Mouse (Mus musculus) mouse embryonic stem cell (cell line): ENCODE results near the gene Fabp6.

Experiments used
- in situ Hi-C, 2 experiments: fragments of 300-500 bp; cut with MboI; formaldehyde crosslinking; loops; 1 replicate in 1 of 2; 3 replicates in 1 of 2; pipeline ENCODE4 v1.14.3; 2019 to 2020; ENCODE audit warnings: low sequenced_read_pairs in 2 of 2, low pct_unique_long_range_greater_than_20kb in 1 of 2, mixed read lengths in 1 of 2; ENCODE audit not compliant: unreplicated experiment in 1 of 2

The Fabp6 gene

DNA sequence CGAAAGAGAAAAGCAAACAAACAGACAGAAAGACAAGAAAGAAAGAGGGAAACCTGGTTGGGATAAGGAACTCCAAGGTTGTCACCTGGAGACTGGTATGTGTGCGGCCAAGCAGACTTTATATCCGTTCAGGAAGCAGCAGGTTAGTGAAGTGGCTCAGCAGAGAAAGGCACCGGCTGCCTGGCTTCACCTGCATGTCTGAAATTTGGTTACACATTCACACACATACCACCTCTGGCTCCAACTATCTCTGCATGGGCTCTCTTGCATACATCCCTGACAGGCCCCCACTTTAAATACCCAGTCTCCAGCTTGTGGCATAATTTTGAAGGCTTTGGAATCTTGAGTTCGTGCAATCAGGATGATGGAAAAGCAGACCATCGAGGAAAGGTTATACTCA lies 4.5 kb upstream of the Fabp6 start:
- in situ Hi-C loops = no loop called here

GRCm38 (mm10) chr11:43604891-43605290 lies 3.6 kb upstream of the Fabp6 start:
- in situ Hi-C loops = no loop called here

- in situ Hi-C loops = no loop called here
Measured at GRCm38 (mm10) chr11:43604207-43604606, 2.9 kb upstream of the Fabp6 start.

GRCm38 (mm10) chr11:43589530-43590072 lies 11.7 kb downstream of the Fabp6 start:
- in situ Hi-C loops = no loop called here

- in situ Hi-C loops = no loop called here
Measured at GRCm38 (mm10) chr11:43586324-43587090, 14.8 kb downstream of the Fabp6 start, which contains the start of gene 4933415A04Rik. Gene 4933415A04Rik (plus strand): TSS chr11:43587040.

DNA sequence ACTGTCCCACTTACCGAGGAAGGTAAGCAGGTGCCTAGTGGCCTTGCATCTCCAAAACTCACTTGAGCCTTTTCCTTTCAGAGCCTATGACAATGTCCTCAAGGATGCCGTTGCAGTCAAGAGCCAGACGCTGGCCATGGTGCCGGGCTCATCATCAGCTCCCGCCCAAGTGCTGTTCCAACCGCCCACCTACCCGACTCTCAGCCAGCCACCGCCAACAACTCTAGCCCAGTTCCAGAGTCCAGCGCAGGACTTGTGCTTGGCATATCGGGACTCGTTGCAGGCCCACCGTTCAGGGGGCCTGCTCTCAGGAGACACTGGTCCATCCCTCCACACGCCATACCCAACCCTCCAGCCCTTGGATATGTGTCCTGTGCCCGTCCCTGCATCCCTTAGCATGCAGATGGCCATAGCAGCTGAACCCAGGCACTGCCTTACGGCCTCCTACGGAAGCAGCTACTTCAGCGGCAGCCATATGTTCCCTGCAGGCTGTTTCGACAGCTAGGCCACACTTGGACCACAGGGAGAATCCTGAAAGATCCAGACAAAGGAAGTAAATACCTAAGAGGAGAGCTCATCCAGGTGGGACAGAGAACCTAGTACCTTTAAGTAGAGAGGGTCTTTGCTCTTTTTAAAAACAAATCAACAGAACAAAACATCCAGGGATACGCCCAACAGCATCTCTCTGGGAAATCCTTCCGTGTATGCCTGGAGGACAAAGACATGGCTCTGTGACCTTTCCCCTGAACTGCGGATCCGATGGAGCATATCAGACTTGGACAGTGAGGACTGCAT lies 15.9 kb downstream of the Fabp6 start:
- in situ Hi-C loops = no loop called here

- in situ Hi-C loops = no loop called here
Measured at GRCm38 (mm10) chr11:43577713-43578478, 23.4 kb downstream of the Fabp6 start.

DNA sequence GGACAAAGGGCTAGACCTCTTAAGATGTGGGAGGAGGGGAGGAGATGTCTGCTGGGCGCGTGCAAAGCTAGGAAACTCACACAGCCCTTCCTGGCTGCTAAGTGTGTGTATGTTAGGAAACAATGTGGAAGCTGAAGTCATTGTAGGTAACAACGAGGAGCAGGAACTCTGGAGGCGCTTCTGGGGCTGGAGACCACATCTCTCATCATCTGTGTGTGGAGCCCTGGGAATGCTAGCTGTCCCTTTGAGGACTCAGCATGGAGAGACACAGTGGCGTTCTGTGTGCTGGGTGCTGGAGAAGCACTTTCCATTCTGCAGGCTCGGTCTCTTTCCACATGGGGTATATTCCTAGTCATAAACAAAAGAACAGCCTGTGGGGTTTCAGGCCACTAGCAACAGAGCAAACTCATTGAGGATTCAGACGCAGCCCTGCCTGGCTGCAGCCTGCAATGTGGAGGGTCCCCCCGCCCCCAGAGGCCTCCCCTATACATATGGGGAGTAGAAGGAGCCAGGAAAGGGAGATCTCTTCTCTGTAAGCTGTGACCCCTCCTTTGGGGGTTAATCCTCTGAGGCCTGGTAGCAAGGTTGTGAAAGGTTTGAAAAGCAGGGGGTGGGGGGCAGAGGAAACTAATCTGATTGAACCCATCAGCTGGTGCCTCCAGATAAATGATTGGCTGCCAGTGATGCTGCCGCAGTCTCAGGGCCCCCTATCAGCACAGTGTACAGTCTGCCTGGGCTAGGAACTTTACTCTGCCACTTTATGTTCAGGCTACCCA lies 25.8 kb downstream of the Fabp6 start:
- in situ Hi-C loops = no loop called here

DNA sequence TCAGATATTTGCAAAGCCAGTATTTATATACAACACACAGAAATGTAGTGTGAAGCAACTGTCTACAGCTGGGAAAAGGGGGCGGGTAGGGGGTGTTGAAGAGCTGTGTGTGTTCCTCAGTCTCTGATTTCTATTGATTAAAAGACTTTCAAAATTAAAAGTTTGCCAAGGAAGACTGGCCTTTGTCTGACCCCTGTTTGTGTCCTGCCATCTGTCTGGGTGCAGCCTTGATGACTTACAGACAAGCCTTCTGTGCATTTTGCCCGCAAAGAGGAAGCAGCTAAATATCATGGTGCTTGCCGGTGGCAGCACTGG lies 26.3 kb downstream of the Fabp6 start:
- in situ Hi-C loops = no loop called here

DNA sequence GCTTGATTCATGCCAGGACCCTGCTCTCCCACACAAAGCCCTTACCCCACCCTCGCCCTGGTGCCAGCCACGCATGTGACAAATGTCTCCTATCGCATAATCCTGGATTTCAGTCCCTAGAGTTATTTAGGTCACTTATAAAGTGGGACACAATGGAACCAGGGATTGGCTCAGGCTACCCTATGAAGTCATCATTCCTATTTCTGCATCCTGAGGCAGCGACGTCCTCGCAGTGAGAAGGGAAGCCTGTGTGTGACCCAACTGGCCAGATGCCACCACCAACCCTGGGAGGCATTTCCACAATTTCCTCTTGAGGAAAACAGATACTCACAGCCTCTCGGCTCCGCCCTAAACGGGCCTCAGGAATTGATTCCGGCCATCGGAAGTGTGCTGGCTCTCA lies 31.7 kb downstream of the Fabp6 start:
- in situ Hi-C loops = no loop called here

GRCm38 (mm10) chr11:43569188-43569587 lies 32.2 kb downstream of the Fabp6 start:
- in situ Hi-C loops = no loop called here

- in situ Hi-C loops = no loop called here
Measured at GRCm38 (mm10) chr11:43568263-43568662, 33.1 kb downstream of the Fabp6 start.

GRCm38 (mm10) chr11:43566696-43567095 lies 34.6 kb downstream of the Fabp6 start:
- in situ Hi-C loops = no loop called here

DNA sequence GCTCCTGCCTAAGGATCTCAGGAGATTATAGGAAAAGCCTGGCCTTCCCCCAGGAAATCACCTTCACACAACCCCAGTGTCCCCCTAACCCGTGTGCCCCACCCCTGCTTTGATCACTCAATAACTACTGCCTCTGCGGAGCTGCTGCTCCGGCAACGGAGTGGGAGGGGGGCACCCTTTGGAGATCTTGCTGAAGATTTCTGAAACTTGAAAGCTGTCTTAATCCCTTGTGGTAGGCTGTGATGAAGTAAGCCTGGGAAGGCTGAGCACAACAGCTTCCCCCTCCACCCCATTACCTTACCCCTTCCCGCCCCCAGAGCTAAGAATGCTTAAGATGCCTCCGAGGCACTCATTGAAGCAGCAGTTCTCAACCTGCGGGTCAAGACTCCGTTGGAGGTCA lies 35.5 kb downstream of the Fabp6 start:
- in situ Hi-C loops = no loop called here

DNA sequence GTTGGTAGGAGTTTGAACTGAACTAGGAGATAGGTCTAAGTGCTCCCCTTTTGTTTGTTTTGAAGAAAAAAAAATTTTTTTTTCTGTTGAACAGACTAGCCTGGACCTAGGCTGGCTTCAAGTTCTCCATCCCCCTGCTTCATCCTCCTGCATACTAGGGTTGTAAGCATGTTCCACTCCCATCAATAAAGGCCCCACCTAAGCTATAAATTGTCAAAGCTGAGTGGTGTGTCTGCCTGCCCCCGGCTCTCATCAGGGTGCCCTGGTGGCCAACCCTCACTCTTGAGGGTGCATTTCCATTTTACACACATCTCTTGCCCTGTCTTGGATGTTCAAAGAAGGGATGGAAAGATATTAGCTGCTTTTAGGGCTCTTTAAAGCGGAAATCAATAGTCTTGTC lies 35.9 kb downstream of the Fabp6 start:
- in situ Hi-C loops = no loop called here

GRCm38 (mm10) chr11:43563654-43564244 lies 37.6 kb downstream of the Fabp6 start:
- in situ Hi-C loops = no loop called here

GRCm38 (mm10) chr11:43559515-43560292 lies 41.6 kb downstream of the Fabp6 start:
- in situ Hi-C loops = no loop called here
